Mouse (Mus musculus) thymus, adult 2 months (tissue): ENCODE data around the gene Chd6.

Experiments used
- CTCF ChIP-seq: fragments of 200-500 bp; IDR thresholded peaks from 2 replicates; pipeline ENCODE4 v1.5.1; 2012; ENCODE audit warnings: mild to moderate bottlenecking, control low read depth, low read length, moderate library complexity, borderline replicate concordance; ENCODE audit not compliant: control insufficient read depth, poor library complexity, insufficient read depth; ENCODE audit errors: extremely low read depth
- POLR2A ChIP-seq: fragments of 200-500 bp; IDR thresholded peaks from 2 replicates; pipeline ENCODE4 v1.6.1; 2012; ENCODE audit warnings: mild to moderate bottlenecking, low read length, control low read depth, moderate library complexity; ENCODE audit not compliant: control insufficient read depth, poor library complexity, insufficient read depth; ENCODE audit errors: extremely low read depth

- no peak for TF ChIP-seq CTCF
- TF ChIP-seq POLR2A = no peak
Observed at GRCm38 (mm10) chr2:161102102-161102501, 6.8 kb downstream of the Chd6 start.
